9 mouse cellular contexts compared by ENCODE assay signal in genomic region chr7:139994676-139995075, GRCm38 (mm10). TPM values are rescaled to one million over a fixed set of nuclear protein-coding genes. Genes with fewer than 3 reads are reported as not detected.
DNase-seq lines count a peak whose midpoint lies in the region; ATAC-seq and TF ChIP-seq lines count a peak whose summit lies in the region.
"Had no signal": no experiment of that assay in that cellular context is flagged by ENCODE, and none has a peak within 500 bp of the region (broad histone marks: within the 10 kb centered on the region; RNA-seq: fewer than 3 reads in every experiment).

No protein-coding gene starts in this region.

- H3K4me2 ChIP-seq in intestine, embryonic 14.5 days (ENCODE audit: low read length), result no peak overlapping the region
- H3K4me2 ChIP-seq in intestine, embryonic 15.5 days (replicated peaks), result no peak overlapping the region
- H3K4me2 ChIP-seq: embryonic facial prominence, embryonic 15.5 days had no signal

- TF ChIP-seq RAD21 in MEL (IDR thresholded peaks at IDR 0.05; ENCODE audit: low read depth, low read length), result peak; percentile 73

- H3K4me1 ChIP-seq in intestine, embryonic 14.5 days (replicated peaks; ENCODE audit: control insufficient read depth, insufficient read depth, low read length), result no peaks in the 10 kb centered on the region
- H3K4me1 ChIP-seq in intestine, embryonic 15.5 days (replicated peaks), result no peaks in the 10 kb centered on the region
- no peaks in the 10 kb centered on the region for H3K4me1 ChIP-seq in MEL (ENCODE audit: control insufficient read depth in 1 of 2, insufficient read depth in 2 of 2, low read length in 2 of 2)

- TF ChIP-seq EP300 in MEL (IDR thresholded peaks at IDR 0.05; ENCODE audit: low read depth in 1 of 2, low read length in 2 of 2), result no peak

- no peaks in the 10 kb centered on the region for H3K27me3 ChIP-seq in intestine, embryonic 14.5 days (replicated peaks; ENCODE audit: control insufficient read depth, insufficient read depth, low read length)
- no peaks in the 10 kb centered on the region for H3K27me3 ChIP-seq in intestine, embryonic 15.5 days (replicated peaks)
- H3K27me3 ChIP-seq in MEL (ENCODE audit: control insufficient read depth in 1 of 2, insufficient read depth in 2 of 2, low read length in 2 of 2), result no peaks in the 10 kb centered on the region
- H3K27me3 ChIP-seq: embryonic facial prominence, embryonic 15.5 days had no signal

- H3K9me3 ChIP-seq in intestine, embryonic 14.5 days (ENCODE audit: control insufficient read depth, low read length), result no peaks in the 10 kb centered on the region
- no peaks in the 10 kb centered on the region for H3K9me3 ChIP-seq in intestine, embryonic 15.5 days
- no peaks in the 10 kb centered on the region for H3K9me3 ChIP-seq in MEL (replicated peaks; ENCODE audit: insufficient read depth, low read length)
- H3K9me3 ChIP-seq: embryonic facial prominence, embryonic 15.5 days had no signal

- H3K27ac ChIP-seq in intestine, embryonic 14.5 days (ENCODE audit: low read depth), result no peak overlapping the region
- H3K27ac ChIP-seq in intestine, embryonic 15.5 days, result no peak overlapping the region
- H3K27ac ChIP-seq in MEL (ENCODE audit: control insufficient read depth, low read depth, low read length), result no peak overlapping the region
- H3K27ac ChIP-seq: embryonic facial prominence, embryonic 15.5 days had no signal

- H3K36me3 ChIP-seq in intestine, embryonic 14.5 days (ENCODE audit: control insufficient read depth, insufficient read depth, low read length), result peaks cover 46% of the 10 kb centered on the region
- peaks cover 11% of the 10 kb centered on the region for H3K36me3 ChIP-seq in intestine, embryonic 15.5 days
- peaks cover 0 to 2% of the 10 kb centered on the region in 2 experiments; a peak in 1 of 4 replicates for H3K36me3 ChIP-seq in MEL (ENCODE audit: control insufficient read depth in 1 of 2, insufficient read depth in 2 of 2, low read length in 2 of 2)

- TF ChIP-seq POLR2A in MEL (IDR thresholded peaks at IDR 0.05; ENCODE audit: control insufficient read depth in 1 of 2, insufficient read depth in 1 of 2, low read depth in 1 of 2, low read length in 2 of 2, poor library complexity in 1 of 2), result no peak

- TF ChIP-seq CTCF in MEL (IDR thresholded peaks at IDR 0.05 in 2 of 3, conservative IDR thresholded peaks at IDR 0.05 in 1 of 3; ENCODE audit: control insufficient read depth in 1 of 3, insufficient read depth in 1 of 3, low read depth in 2 of 3, low read length in 3 of 3, poor library complexity in 1 of 3, severe bottlenecking in 1 of 3), result peak; percentile 66 to 81 (median 78)

- ATAC-seq in intestine, embryonic 14.5 days (replicated peaks; ENCODE audit: low FRiP score, low TSS enrichment, low read depth), result 0 out of 2 replicates have a peak, but pooled peaks have one; percentile 36
- ATAC-seq in intestine, embryonic 15.5 days, result no peak
- peak; percentile 40 for ATAC-seq in megakaryocyte, adult 5-6 weeks (ENCODE audit: poor library complexity, severe bottlenecking)

- H3K9ac ChIP-seq in intestine, embryonic 14.5 days (ENCODE audit: low read length), result no peak overlapping the region
- no peak overlapping the region for H3K9ac ChIP-seq in intestine, embryonic 15.5 days
- H3K9ac ChIP-seq in MEL (ENCODE audit: control insufficient read depth, low read depth, low read length, poor library complexity, severe bottlenecking), result no peak overlapping the region
- H3K9ac ChIP-seq: embryonic facial prominence, embryonic 15.5 days had no signal

- no peak overlapping the region for H3K4me3 ChIP-seq in intestine, embryonic 14.5 days (ENCODE audit: low read depth, low read length)
- H3K4me3 ChIP-seq in intestine, embryonic 15.5 days (replicated peaks), result no peak overlapping the region
- no peak overlapping the region for H3K4me3 ChIP-seq in MEL (ENCODE audit: control insufficient read depth in 1 of 2, insufficient read depth in 1 of 2, low read depth in 2 of 2, low read length in 2 of 2)
- H3K4me3 ChIP-seq: embryonic facial prominence, embryonic 15.5 days had no signal

- H3K79me2 ChIP-seq in MEL (ENCODE audit: control insufficient read depth, insufficient read depth, low read length, poor library complexity), result no peaks in the 10 kb centered on the region

- 47% methylated on average over 3 of the region's 3 CpGs for WGBS in intestine, embryonic 14.5 days
- 47% methylated on average over 3 of the region's 3 CpGs for whole genome bisulfite sequencing in intestine, embryonic 15.5 days

- DNase-seq in intestine, embryonic 14.5 days (ENCODE audit: low spot score), result peak; percentile 70
- DNase-seq in MEL (ENCODE audit: low read depth, low spot score), result peak; percentile 77
- DNase-seq in cerebellum, adult 8-10 months, result peak; percentile 64
- DNase-seq in frontal cortex, postnatal 10 days (ENCODE audit: low spot score in 2 of 2), result peak; percentile 46 to 57
- DNase-seq in layer of hippocampus, postnatal 10 days (ENCODE audit: low spot score in 2 of 2), result peak; percentile 75 to 82
- peak; percentile 41 to 66 for DNase-seq in spleen, postnatal 10 days (ENCODE audit: low spot score in 2 of 2)

TF ChIP-seq in MEL, 35 proteins besides CTCF, POLR2A, EP300 and RAD21:
- TF ChIP-seq SMC3 (IDR thresholded peaks at IDR 0.05; ENCODE audit: low read depth, low read length) (peak; percentile 73), KAT2A (conservative IDR thresholded peaks at IDR 0.05; ENCODE audit: low read depth, low read length) (no peak), ZC3H11A (IDR thresholded peaks at IDR 0.05; ENCODE audit: low read depth, low read length) (peak; percentile 54)

RNA-seq across cellular contexts. Expression of gene Adam8, which starts 2.3 kb away (rescaled TPM):
- polyA plus RNA-seq in intestine, embryonic 14.5 days (2014; fragmentation: Nextera tagmentation; extraction: Ambion mirVana), result 1.6 and 2.1 TPM in 2 replicates
- polyA plus RNA-seq in intestine, embryonic 15.5 days (2015; fragmentation: Nextera tagmentation; extraction: Ambion mirVana), result 1.3 and 2.2 TPM in 2 replicates
- total RNA-seq in MEL (2012; rRNA removed), result 0.39 and 0.75 TPM in 2 replicates
- under 1 TPM in 1 of 2 experiments, not detected in 1; 0.50 TPM for polyA plus RNA-seq in MEL (2012; ENCODE audit: insufficient read depth in 1 of 2, insufficient read length in 2 of 2, low read depth in 1 of 2, low replicate concordance in 2 of 2, missing spikeins in 1 of 2)
- 1 to 10 TPM; 1.3 to 2.4 TPM for total RNA-seq in layer of hippocampus, postnatal 10 days (2021)
- total RNA-seq in megakaryocyte, adult 5-6 weeks (2015), result 35.0 and 43.7 TPM in 2 replicates
- total RNA-seq in megakaryocyte, adult 5-6 weeks (2017), result 39.3 and 51.1 TPM in 2 replicates

RNA-seq across cellular contexts. Expression of gene 6430531B16Rik, which starts 16.1 kb away (rescaled TPM):
- 0.48 TPM in 1 of 2 replicates, not detected in the other for polyA plus RNA-seq in intestine, embryonic 14.5 days (2014; fragmentation: Nextera tagmentation; extraction: Ambion mirVana)
- polyA plus RNA-seq in intestine, embryonic 15.5 days (2015; fragmentation: Nextera tagmentation; extraction: Ambion mirVana), result 0.15 and 0.24 TPM in 2 replicates
- not detected in 2 replicates for total RNA-seq in MEL (2012; rRNA removed)
- polyA plus RNA-seq in MEL (2012; ENCODE audit: insufficient read depth in 1 of 2, insufficient read length in 2 of 2, low read depth in 1 of 2, low replicate concordance in 2 of 2, missing spikeins in 1 of 2), result under 1 TPM in 1 of 2 experiments, not detected in 1; 0.13 TPM
- 1 to 10 TPM in 1 of 2 experiments, under 1 TPM in 1; 0.87 to 1.0 TPM for total RNA-seq in layer of hippocampus, postnatal 10 days (2021)
- total RNA-seq in megakaryocyte, adult 5-6 weeks (2015), result 1.1 and 1.2 TPM in 2 replicates
- 0.89 and 2.3 TPM in 2 replicates for total RNA-seq in megakaryocyte, adult 5-6 weeks (2017)

RNA-seq across cellular contexts. Expression of gene Zfp511, which starts 41.5 kb away (rescaled TPM):
- polyA plus RNA-seq in intestine, embryonic 14.5 days (2014; fragmentation: Nextera tagmentation; extraction: Ambion mirVana), result 36.1 and 41.5 TPM in 2 replicates
- 32.2 and 32.9 TPM in 2 replicates for polyA plus RNA-seq in intestine, embryonic 15.5 days (2015; fragmentation: Nextera tagmentation; extraction: Ambion mirVana)
- total RNA-seq in MEL (2012; rRNA removed), result 29.4 and 35.6 TPM in 2 replicates
- polyA plus RNA-seq in MEL (2012; ENCODE audit: insufficient read depth in 1 of 2, insufficient read length in 2 of 2, low read depth in 1 of 2, low replicate concordance in 2 of 2, missing spikeins in 1 of 2), result 10 to 100 TPM in 1 of 2 experiments, not detected in 1; 51.5 TPM
- total RNA-seq in layer of hippocampus, postnatal 10 days (2021), result 10 to 100 TPM; 22.3 to 24.9 TPM
- 32.2 and 34.0 TPM in 2 replicates for total RNA-seq in megakaryocyte, adult 5-6 weeks (2015)
- total RNA-seq in megakaryocyte, adult 5-6 weeks (2017), result 19.9 and 22.8 TPM in 2 replicates

RNA-seq across cellular contexts. Expression of gene Tubgcp2, which starts 41.8 kb away (rescaled TPM):
- 56.0 and 61.2 TPM in 2 replicates for polyA plus RNA-seq in intestine, embryonic 14.5 days (2014; fragmentation: Nextera tagmentation; extraction: Ambion mirVana)
- 39.8 and 41.3 TPM in 2 replicates for polyA plus RNA-seq in intestine, embryonic 15.5 days (2015; fragmentation: Nextera tagmentation; extraction: Ambion mirVana)
- total RNA-seq in MEL (2012; rRNA removed), result 27.0 and 27.1 TPM in 2 replicates
- polyA plus RNA-seq in MEL (2012; ENCODE audit: insufficient read depth in 1 of 2, insufficient read length in 2 of 2, low read depth in 1 of 2, low replicate concordance in 2 of 2, missing spikeins in 1 of 2), result 10 to 100 TPM in 1 of 2 experiments, not detected in 1; 43.6 TPM
- total RNA-seq in layer of hippocampus, postnatal 10 days (2021), result 10 to 100 TPM; 40.8 TPM
- total RNA-seq in megakaryocyte, adult 5-6 weeks (2015), result 17.8 and 18.8 TPM in 2 replicates
- 29.7 and 36.7 TPM in 2 replicates for total RNA-seq in megakaryocyte, adult 5-6 weeks (2017)

RNA-seq across cellular contexts. Expression of gene Utf1, which starts 51.1 kb away (rescaled TPM):
- polyA plus RNA-seq in intestine, embryonic 14.5 days (2014; fragmentation: Nextera tagmentation; extraction: Ambion mirVana), result not detected in 2 replicates
- not detected in 2 replicates for polyA plus RNA-seq in intestine, embryonic 15.5 days (2015; fragmentation: Nextera tagmentation; extraction: Ambion mirVana)
- not detected in 2 replicates for total RNA-seq in MEL (2012; rRNA removed)
- not detected for polyA plus RNA-seq in MEL (2012; ENCODE audit: insufficient read depth in 1 of 2, insufficient read length in 2 of 2, low read depth in 1 of 2, low replicate concordance in 2 of 2, missing spikeins in 1 of 2)
- not detected for total RNA-seq in layer of hippocampus, postnatal 10 days (2021)
- total RNA-seq in megakaryocyte, adult 5-6 weeks (2015), result not detected in 2 replicates
- not detected in 2 replicates for total RNA-seq in megakaryocyte, adult 5-6 weeks (2017)

Comparison
In these comparisons a context has a peak if more than half of its experiments do, and no peak if none do; other contexts are left out.
1. RNA of gene Adam8, which starts 2.3 kb away (total RNA-seq): 35.0 to 51.1 TPM in megakaryocyte, adult 5-6 weeks; 1.3 to 2.4 TPM in layer of hippocampus, postnatal 10 days and 0.39 to 0.75 TPM in MEL; every median in the first group is over 10 times any median in the second.
2. Peak in every context shown above with its lines, with median percentiles within 50 percentile points of each other: DNase-seq.